14 mouse cellular contexts compared by ENCODE assay signal in the genomic region with DNA sequence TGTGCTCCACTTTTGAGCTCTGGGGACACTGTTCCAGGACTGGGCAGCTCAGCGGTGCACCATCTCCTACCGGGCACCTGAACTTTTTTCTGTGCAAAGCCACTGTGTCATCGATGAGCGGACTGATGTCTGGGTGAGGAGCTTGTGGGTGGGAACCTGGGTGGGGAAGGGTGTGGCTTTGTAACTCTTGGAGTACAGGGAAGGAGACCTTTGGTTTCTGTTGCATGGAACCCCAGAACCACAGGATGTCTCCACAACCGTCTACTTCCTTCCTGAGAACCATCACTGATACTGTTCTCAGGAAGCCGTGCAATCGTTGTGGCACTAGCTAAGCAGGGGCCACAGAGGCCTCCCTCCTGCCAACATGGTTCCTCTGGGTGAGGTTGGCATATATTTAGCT. TPM values are rescaled to one million over a fixed set of nuclear protein-coding genes. Genes with fewer than 3 reads are reported as not detected.
A peak's percentile ranks its signal among the peaks of the same experiment; 100 is the strongest.
DNase-seq lines count a peak whose midpoint lies in the region; ATAC-seq and TF ChIP-seq lines count a peak whose summit lies in the region.
"Had no signal": no experiment of that assay in that cellular context is flagged by ENCODE, and none has a peak within 500 bp of the region (broad histone marks: within the 10 kb centered on the region; RNA-seq: fewer than 3 reads in every experiment).

No protein-coding gene starts in this region.

- no peak for TF ChIP-seq POLR2A in thymus, adult 2 months (IDR thresholded peaks at IDR 0.05; ENCODE audit: control insufficient read depth, extremely low read depth, insufficient read depth, low read length, poor library complexity)

- no peak for ATAC-seq in erythroblast, adult 5-6 weeks (replicated peaks; ENCODE audit: low FRiP score, poor library complexity, severe bottlenecking)
- ATAC-seq in liver, embryonic 13.5 days (ENCODE audit: low read depth) = peak; percentile 11; the same call in 1 of the 2 replicates
- no peak for ATAC-seq in stomach, embryonic 16.5 days (ENCODE audit: insufficient read depth, low FRiP score)
- ATAC-seq: inflammation-experienced regulatory T-cells, adult 6 months had no signal

- no peaks in the 10 kb centered on the region for H3K9me3 ChIP-seq in erythroblast, embryonic 14.5 days (ENCODE audit: control insufficient read depth, low read length)
- H3K9me3 ChIP-seq in liver, embryonic 13.5 days (replicated peaks) = no peaks in the 10 kb centered on the region
- H3K9me3 ChIP-seq in stomach, embryonic 16.5 days (replicated peaks; ENCODE audit: control insufficient read depth, low read length) = no peaks in the 10 kb centered on the region

- no peak for TF ChIP-seq CTCF in thymus, adult 2 months (IDR thresholded peaks at IDR 0.05; ENCODE audit: borderline replicate concordance, control insufficient read depth, extremely low read depth, insufficient read depth, low read length, poor library complexity)

- H3K4me3 ChIP-seq in erythroblast, embryonic 14.5 days (replicated peaks) = peak overlapping the region; percentile 45
- H3K4me3 ChIP-seq in thymus, adult 2 months (ENCODE audit: control insufficient read depth, insufficient read depth, low read length) = no peak overlapping the region
- H3K4me3 ChIP-seq in liver, embryonic 13.5 days (replicated peaks) = peak overlapping the region; percentile 91
- no peak overlapping the region for H3K4me3 ChIP-seq in stomach, embryonic 16.5 days (replicated peaks; ENCODE audit: low read length)

- peak overlapping the region; percentile 99 for H3K4me2 ChIP-seq in liver, embryonic 13.5 days
- H3K4me2 ChIP-seq in stomach, embryonic 16.5 days (ENCODE audit: low read depth, low read length) = no peak overlapping the region

- no peak for DNase-seq in thymus, adult 2 months
- no peak for DNase-seq in thymus, postnatal 36 days
- DNase-seq in liver, embryonic 13.5 days = peak; percentile 41
- DNase-seq in gastrocnemius, adult 8-10 months (ENCODE audit: low spot score in 2 of 2) = no peak
- no peak for DNase-seq in cerebellum, adult 9-11 months
- DNase-seq: adrenal gland, adult 2 months; gastrocnemius, postnatal 14 days; lung, postnatal 4 days had no signal

- H3K4me1 ChIP-seq in erythroblast, embryonic 14.5 days (ENCODE audit: control insufficient read depth) = peaks cover 95% of the 10 kb centered on the region
- peaks cover 73% of the 10 kb centered on the region for H3K4me1 ChIP-seq in thymus, adult 2 months (replicated peaks; ENCODE audit: control insufficient read depth, insufficient read depth, low read length)
- peaks cover 90% of the 10 kb centered on the region for H3K4me1 ChIP-seq in liver, embryonic 13.5 days (replicated peaks)
- peaks cover 37% of the 10 kb centered on the region for H3K4me1 ChIP-seq in stomach, embryonic 16.5 days (ENCODE audit: control insufficient read depth, insufficient read depth, low read length)

- WGBS in thymus, adult 2 months = 7% methylated on average over 7 of the region's 7 CpGs
- 12% methylated on average over 7 of the region's 7 CpGs for WGBS in liver, embryonic 13.5 days (ENCODE audit: insufficient replicate concordance)
- WGBS in stomach, embryonic 16.5 days = 78% methylated on average over 7 of the region's 7 CpGs

- peaks cover 67% of the 10 kb centered on the region for H3K36me3 ChIP-seq in erythroblast, embryonic 14.5 days (ENCODE audit: control insufficient read depth)
- peaks cover 15% of the 10 kb centered on the region for H3K36me3 ChIP-seq in thymus, adult 2 months (ENCODE audit: control insufficient read depth, insufficient read depth, low read length)
- H3K36me3 ChIP-seq in liver, embryonic 13.5 days = peaks cover 56% of the 10 kb centered on the region
- H3K36me3 ChIP-seq in stomach, embryonic 16.5 days (ENCODE audit: control insufficient read depth, insufficient read depth, low read length) = peaks cover 9% of the 10 kb centered on the region

- H3K9ac ChIP-seq in liver, embryonic 13.5 days = peak overlapping the region; percentile 96
- no peak overlapping the region for H3K9ac ChIP-seq in stomach, embryonic 16.5 days (ENCODE audit: low read length)

- no peaks in the 10 kb centered on the region; the same call in 1 of the 2 replicates for H3K27me3 ChIP-seq in erythroblast, embryonic 14.5 days (ENCODE audit: control insufficient read depth)
- no peaks in the 10 kb centered on the region for H3K27me3 ChIP-seq in thymus, adult 2 months (ENCODE audit: control insufficient read depth, insufficient read depth, low read length)
- no peaks in the 10 kb centered on the region for H3K27me3 ChIP-seq in liver, embryonic 13.5 days
- no peaks in the 10 kb centered on the region for H3K27me3 ChIP-seq in stomach, embryonic 16.5 days (ENCODE audit: control insufficient read depth, insufficient read depth, low read length)

- H3K27ac ChIP-seq in thymus, adult 2 months (ENCODE audit: control insufficient read depth, insufficient read depth, low read length) = peak overlapping the region; percentile 13; the same call in 1 of the 2 replicates
- peak overlapping the region; percentile 96 for H3K27ac ChIP-seq in liver, embryonic 13.5 days
- H3K27ac ChIP-seq in stomach, embryonic 16.5 days (ENCODE audit: low read length) = peak overlapping the region; percentile 88; the same call in 1 of the 2 replicates

RNA-seq across cellular contexts. Expression of gene Stk16, which starts 2.5 kb away (rescaled TPM):
- polyA plus RNA-seq in erythroblast, embryonic 14.5 days (2012) = 13.2 and 18.8 TPM in 2 replicates
- total RNA-seq in erythroblast, adult 5-6 weeks (2015; ENCODE audit: low replicate concordance) = 50.4 and 76.9 TPM in 2 replicates
- 31.3 and 50.2 TPM in 2 replicates for total RNA-seq in erythroblast, adult 5-6 weeks (2017; ENCODE audit: low replicate concordance)
- 340 and 342 TPM in 2 replicates for polyA plus RNA-seq in thymus, adult 2 months (2012; rRNA removed)
- polyA plus RNA-seq in liver, embryonic 13.5 days (2015; fragmentation: Nextera tagmentation; extraction: Ambion mirVana) = 90.7 and 90.8 TPM in 2 replicates
- polyA plus RNA-seq in stomach, embryonic 16.5 days (2015; fragmentation: Nextera tagmentation; extraction: Ambion mirVana) = 109 and 115 TPM in 2 replicates
- 10 to 100 TPM; 15.2 to 20.5 (median 19.6) TPM for total RNA-seq in gastrocnemius, adult 8-10 months (2022)

RNA-seq across cellular contexts. Expression of gene Glb1l, which starts 2.5 kb away (rescaled TPM):
- polyA plus RNA-seq in erythroblast, embryonic 14.5 days (2012) = 0.02 and 0.62 TPM in 2 replicates
- total RNA-seq in erythroblast, adult 5-6 weeks (2015; ENCODE audit: low replicate concordance) = 12.3 and 12.9 TPM in 2 replicates
- total RNA-seq in erythroblast, adult 5-6 weeks (2017; ENCODE audit: low replicate concordance) = 8.1 and 8.6 TPM in 2 replicates
- polyA plus RNA-seq in thymus, adult 2 months (2012; rRNA removed) = 11.7 and 14.4 TPM in 2 replicates
- polyA plus RNA-seq in liver, embryonic 13.5 days (2015; fragmentation: Nextera tagmentation; extraction: Ambion mirVana) = 3.8 and 5.0 TPM in 2 replicates
- 18.2 and 20.1 TPM in 2 replicates for polyA plus RNA-seq in stomach, embryonic 16.5 days (2015; fragmentation: Nextera tagmentation; extraction: Ambion mirVana)
- 1 to 10 TPM in 2 of 4 experiments, under 1 TPM in 2; 0.73 to 2.3 (median 1.3) TPM for total RNA-seq in gastrocnemius, adult 8-10 months (2022)

RNA-seq across cellular contexts. Expression of gene Tuba4a, which starts 6.6 kb away (rescaled TPM):
- polyA plus RNA-seq in erythroblast, embryonic 14.5 days (2012) = 5.9 and 9.5 TPM in 2 replicates
- 433 and 471 TPM in 2 replicates for total RNA-seq in erythroblast, adult 5-6 weeks (2015; ENCODE audit: low replicate concordance)
- total RNA-seq in erythroblast, adult 5-6 weeks (2017; ENCODE audit: low replicate concordance) = 280 and 368 TPM in 2 replicates
- 139 and 162 TPM in 2 replicates for polyA plus RNA-seq in thymus, adult 2 months (2012; rRNA removed)
- polyA plus RNA-seq in liver, embryonic 13.5 days (2015; fragmentation: Nextera tagmentation; extraction: Ambion mirVana) = 456 and 508 TPM in 2 replicates
- polyA plus RNA-seq in stomach, embryonic 16.5 days (2015; fragmentation: Nextera tagmentation; extraction: Ambion mirVana) = 184 and 218 TPM in 2 replicates
- total RNA-seq in gastrocnemius, adult 8-10 months (2022) = 1,000 to 10,000 TPM; 1,243 to 1,380 (median 1,348) TPM

RNA-seq across cellular contexts. Expression of gene A630095N17Rik, which starts 18.8 kb away (rescaled TPM):
- not detected in 2 replicates for polyA plus RNA-seq in erythroblast, embryonic 14.5 days (2012)
- not detected in 2 replicates for total RNA-seq in erythroblast, adult 5-6 weeks (2015; ENCODE audit: low replicate concordance)
- not detected in 2 replicates for total RNA-seq in erythroblast, adult 5-6 weeks (2017; ENCODE audit: low replicate concordance)
- polyA plus RNA-seq in thymus, adult 2 months (2012; rRNA removed) = not detected in 2 replicates
- not detected in 2 replicates for polyA plus RNA-seq in liver, embryonic 13.5 days (2015; fragmentation: Nextera tagmentation; extraction: Ambion mirVana)
- polyA plus RNA-seq in stomach, embryonic 16.5 days (2015; fragmentation: Nextera tagmentation; extraction: Ambion mirVana) = not detected in 2 replicates
- total RNA-seq in gastrocnemius, adult 8-10 months (2022) = not detected
- total RNA-seq: adrenal gland, adult 2 months; gastrocnemius, postnatal 14 days; left cerebral cortex, adult 18-20 months had no signal
- polyA plus RNA-seq: adrenal gland, adult 2 months; forebrain, embryonic 11.5 days; inflammation-experienced regulatory T-cells, adult 6 months had no signal

RNA-seq across cellular contexts. Expression of gene Atg9a, which starts 21.1 kb away (rescaled TPM):
- 25.7 and 26.4 TPM in 2 replicates for polyA plus RNA-seq in erythroblast, embryonic 14.5 days (2012)
- 107 and 131 TPM in 2 replicates for total RNA-seq in erythroblast, adult 5-6 weeks (2015; ENCODE audit: low replicate concordance)
- 137 and 142 TPM in 2 replicates for total RNA-seq in erythroblast, adult 5-6 weeks (2017; ENCODE audit: low replicate concordance)
- 79.1 and 81.6 TPM in 2 replicates for polyA plus RNA-seq in thymus, adult 2 months (2012; rRNA removed)
- polyA plus RNA-seq in liver, embryonic 13.5 days (2015; fragmentation: Nextera tagmentation; extraction: Ambion mirVana) = 18.2 and 21.0 TPM in 2 replicates
- 28.4 TPM in 2 replicates for polyA plus RNA-seq in stomach, embryonic 16.5 days (2015; fragmentation: Nextera tagmentation; extraction: Ambion mirVana)
- total RNA-seq in gastrocnemius, adult 8-10 months (2022) = 100 to 1,000 TPM in 3 of 4 experiments, 10 to 100 TPM in 1; 98.1 to 122 (median 111) TPM

Comparison
In these comparisons a context has a peak if more than half of its experiments do, and no peak if none do; other contexts are left out.
1. H3K4me3 ChIP-seq: peak in erythroblast, embryonic 14.5 days (single experiment) and liver, embryonic 13.5 days (single experiment); none in thymus, adult 2 months (single experiment) and stomach, embryonic 16.5 days (single experiment).
2. H3K27ac ChIP-seq: peak in every context shown above with its lines; median percentile 96 in liver, embryonic 13.5 days; 88 in stomach, embryonic 16.5 days; 13 in thymus, adult 2 months.
3. RNA of gene Tuba4a, which starts 6.6 kb away (polyA plus RNA-seq): 456 to 508 TPM in liver, embryonic 13.5 days, 184 to 218 TPM in stomach, embryonic 16.5 days and 139 to 162 TPM in thymus, adult 2 months; 5.9 to 9.5 TPM in erythroblast, embryonic 14.5 days; every median in the first group is over 10 times any median in the second.